Mouse (Mus musculus) kidney, embryonic 15.5 days (tissue): ENCODE data around the gene C130050O18Rik. TPM values are rescaled to one million over a fixed set of nuclear protein-coding genes. Genes with fewer than 3 reads are reported as not detected.

ENCODE experiments used
- ATAC-seq: fragments of 200-750 bp; cut with Nextera tagmentation; replicated peaks from 2 replicates; pipeline ENCODE4 v1.8.0; 2017; ENCODE audit warnings: moderate TSS enrichment; ENCODE audit not compliant: low FRiP score
- H3K27ac ChIP-seq: fragments of 300-500 bp; sonication (generic); 2 replicates; pipeline ENCODE4 v1.5.1; 2015; ENCODE audit warnings: mild to moderate bottlenecking, inconsistent platforms
- H3K27me3 ChIP-seq: fragments of 300-500 bp; sonication (generic); 2 replicates; pipeline ENCODE4 v1.6.1; 2015; ENCODE audit warnings: inconsistent platforms
- H3K36me3 ChIP-seq: fragments of 300-500 bp; sonication (generic); 2 replicates; pipeline ENCODE4 v1.6.1; 2015; ENCODE audit warnings: inconsistent platforms
- H3K4me1 ChIP-seq: fragments of 300-500 bp; sonication (generic); 2 replicates; pipeline ENCODE4 v1.6.1; 2015; ENCODE audit warnings: inconsistent platforms
- H3K4me2 ChIP-seq: fragments of 300-500 bp; sonication (generic); 2 replicates; pipeline ENCODE4 v1.6.1; 2015; ENCODE audit warnings: moderate library complexity, mild to moderate bottlenecking, inconsistent platforms
- H3K4me3 ChIP-seq: fragments of 300-500 bp; sonication (generic); replicated peaks from 2 replicates; pipeline ENCODE4 v1.5.1; 2015; ENCODE audit warnings: mild to moderate bottlenecking, inconsistent platforms
- H3K9ac ChIP-seq: fragments of 300-500 bp; sonication (generic); 2 replicates; pipeline ENCODE4 v1.6.1; 2015; ENCODE audit warnings: mild to moderate bottlenecking, inconsistent platforms
- H3K9me3 ChIP-seq: fragments of 300-500 bp; sonication (generic); replicated peaks from 2 replicates; pipeline ENCODE4 v1.6.1; 2016; ENCODE audit warnings: inconsistent platforms
- WGBS: fragments of 180-500 bp; shearing (Covaris S2); methylation state at CpG from one replicate; pipeline ENCODE4 v1.1.7; 2015; ENCODE audit warnings: mixed read lengths; 5-methylcytosine and 5-hydroxymethylcytosine counted together
- microRNA counts: library from miRNA; unstranded; fragments of <30 nt; microRNA quantifications from one replicate; lab custom pipeline; 2016
- microRNA-seq: library from miRNA; unstranded; fragments of <30 nt; microRNA quantifications from one replicate; pipeline ENCODE4, GENCODE M21; 2016
- polyA plus RNA-seq: library from polyadenylated mRNA; unstranded; fragments of >200 nt; fragmentation: Nextera tagmentation; extraction: Ambion mirVana; gene quantifications from 2 replicates; pipeline ENCODE4 v1.2.1, GENCODE M21; 2015

The C130050O18Rik gene
- polyA plus RNA-seq, 1 experiment from 2014 or later, result 0.60 TPM

DNA sequence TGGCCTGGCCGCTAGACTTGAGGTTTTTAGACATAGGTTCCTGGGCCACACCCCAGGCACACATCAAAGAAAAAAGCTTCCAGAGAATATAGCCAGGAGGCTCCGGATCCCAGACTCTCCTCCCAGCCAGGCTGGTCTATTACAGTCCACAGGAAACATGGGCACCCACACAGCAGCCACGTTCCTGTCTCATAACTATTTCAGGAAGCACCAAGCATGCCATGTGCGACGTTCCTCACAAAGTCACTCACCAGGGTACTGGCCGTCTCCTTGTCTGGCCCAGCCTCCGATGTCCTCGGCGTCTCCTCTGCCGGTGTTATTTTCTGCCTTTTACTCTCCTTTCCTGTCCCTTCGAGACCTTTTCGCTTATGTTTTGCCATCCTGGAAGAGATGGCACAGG is 50.1 kb downstream of the C130050O18Rik start:
- no peak overlapping the region for H3K27ac ChIP-seq
- 92% methylated on average over 12 of the region's 12 CpGs for WGBS
- no peak overlapping the region for H3K9ac ChIP-seq
- H3K36me3 ChIP-seq, result peaks cover 32% of the 10 kb centered on the region
- H3K9me3 ChIP-seq, result no peaks in the 10 kb centered on the region
- H3K27me3 ChIP-seq, result no peaks in the 10 kb centered on the region
- H3K4me3 ChIP-seq, result no peak overlapping the region
- no peak overlapping the region for H3K4me2 ChIP-seq
- peaks cover 13% of the 10 kb centered on the region for H3K4me1 ChIP-seq
- no peak for ATAC-seq

DNA sequence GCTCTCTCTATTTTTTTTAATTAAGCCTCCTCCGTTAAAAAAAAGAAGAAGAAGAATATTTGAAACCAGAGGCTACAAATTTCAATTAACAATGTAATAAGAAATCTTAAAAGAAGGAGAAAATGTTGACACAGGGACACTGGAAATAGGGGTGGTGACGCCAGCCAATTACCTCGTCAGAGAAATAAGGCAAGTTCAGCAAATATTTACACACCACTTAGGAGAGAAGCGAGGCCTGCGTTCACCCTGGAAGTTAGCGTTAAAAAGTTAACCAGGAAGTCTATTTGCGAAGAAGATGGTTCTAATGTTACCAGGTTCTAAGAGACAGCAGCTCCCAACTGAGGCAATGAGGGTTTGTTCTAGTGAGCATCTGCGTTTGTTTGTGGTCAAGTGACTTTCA is 52.2 kb downstream of the C130050O18Rik start:
- Histone ChIP-seq H3K4me3 (no peak overlapping the region), H3K9ac (no peak overlapping the region), H3K4me2 (no peak overlapping the region), H3K27me3 (no peaks in the 10 kb centered on the region), H3K9me3 (no peaks in the 10 kb centered on the region), H3K36me3 (peaks cover 30% of the 10 kb centered on the region), H3K27ac (no peak overlapping the region), H3K4me1 (peaks cover 16% of the 10 kb centered on the region)
- WGBS, result 85% methylated on average over 8 of the region's 8 CpGs
- no peak for ATAC-seq

DNA sequence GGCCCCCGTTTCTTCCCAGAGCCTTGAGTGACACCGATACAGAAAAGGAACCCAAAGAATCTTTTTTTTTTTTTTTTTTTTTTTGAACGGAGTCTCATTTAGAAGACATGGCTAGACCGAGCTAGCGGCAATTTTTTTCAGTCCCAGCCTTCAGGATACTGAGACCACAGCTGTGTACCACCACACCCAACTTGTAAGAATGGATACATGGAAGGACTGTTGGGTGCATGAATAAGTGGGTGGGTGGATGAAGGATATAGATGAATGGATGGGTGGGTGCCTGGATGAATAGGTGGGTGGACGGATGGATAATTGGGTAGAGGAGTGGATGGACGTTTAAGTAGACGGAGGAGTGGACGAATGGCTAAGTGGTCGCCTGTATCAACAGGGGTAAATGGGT is 54.9 kb downstream of the C130050O18Rik start:
- Histone ChIP-seq H3K4me1 (peaks cover 16% of the 10 kb centered on the region), H3K4me3 (peak overlapping the region; percentile 79), H3K4me2 (peak overlapping the region; percentile 82), H3K9me3 (no peaks in the 10 kb centered on the region), H3K27ac (no peak overlapping the region), H3K9ac (peak overlapping the region; percentile 66), H3K36me3 (peaks cover 11% of the 10 kb centered on the region; the same call in 1 of the 2 replicates), H3K27me3 (no peaks in the 10 kb centered on the region)
- 8% methylated on average over 10 of the region's 10 CpGs for WGBS
- ATAC-seq, result 0 out of 2 replicates have a peak, but pooled peaks have one; percentile 18

DNA sequence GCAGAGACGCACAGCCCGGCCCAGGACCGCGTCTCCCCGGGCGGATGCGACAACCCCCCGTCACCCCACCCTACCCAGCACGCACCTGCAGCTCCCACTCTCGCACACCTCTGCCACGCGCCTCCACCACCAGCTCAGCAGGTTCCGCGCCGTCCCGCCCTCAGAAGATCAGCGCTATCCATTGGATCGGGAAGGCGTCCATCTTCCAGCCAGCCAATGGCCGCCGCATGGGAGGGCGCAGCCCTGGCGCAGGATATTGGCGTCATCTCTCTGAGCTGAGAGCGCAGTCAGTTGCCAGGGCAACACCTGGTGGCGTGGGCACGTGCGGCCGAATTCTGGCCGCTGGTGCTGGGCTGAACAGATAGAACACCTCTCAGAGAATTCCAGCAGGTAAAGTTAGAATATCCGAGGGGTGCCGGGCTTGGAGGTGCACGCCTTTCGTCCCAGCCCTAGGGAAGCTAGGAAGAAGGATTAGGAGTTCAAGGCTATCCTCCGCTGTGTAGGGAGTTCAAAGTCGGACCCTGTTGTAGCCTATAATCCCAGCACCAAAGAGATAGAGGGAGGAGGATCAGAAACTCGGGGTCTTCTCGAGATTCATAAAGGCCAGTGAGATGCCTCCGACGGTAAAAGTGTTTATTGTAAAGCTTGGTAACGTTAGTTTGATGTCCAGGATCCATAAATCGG is 55.4 kb downstream of the C130050O18Rik start, which contains the start of gene 3110082I17Rik:
3110082I17Rik (minus strand) TSS at position 144 of the 684 bp plus-strand sequence.
- ATAC-seq, result peak; percentile 98
- H3K9ac ChIP-seq, result peak within 1 kb of the TSS; percentile 66
- peak within 1 kb of the TSS; percentile 79 for H3K4me3 ChIP-seq
- H3K27ac ChIP-seq, result no peak within 1 kb of the TSS
- H3K9me3 ChIP-seq, result no peaks in the 10 kb centered on the region
- peaks cover 16% of the 10 kb centered on the region for H3K4me1 ChIP-seq
- peak within 1 kb of the TSS; percentile 82 for H3K4me2 ChIP-seq
- H3K27me3 ChIP-seq, result no peaks in the 10 kb centered on the region
- 4% methylated on average over 42 of the region's 42 CpGs for WGBS
- H3K36me3 ChIP-seq, result peaks cover 5% of the 10 kb centered on the region; the same call in 1 of the 2 replicates

DNA sequence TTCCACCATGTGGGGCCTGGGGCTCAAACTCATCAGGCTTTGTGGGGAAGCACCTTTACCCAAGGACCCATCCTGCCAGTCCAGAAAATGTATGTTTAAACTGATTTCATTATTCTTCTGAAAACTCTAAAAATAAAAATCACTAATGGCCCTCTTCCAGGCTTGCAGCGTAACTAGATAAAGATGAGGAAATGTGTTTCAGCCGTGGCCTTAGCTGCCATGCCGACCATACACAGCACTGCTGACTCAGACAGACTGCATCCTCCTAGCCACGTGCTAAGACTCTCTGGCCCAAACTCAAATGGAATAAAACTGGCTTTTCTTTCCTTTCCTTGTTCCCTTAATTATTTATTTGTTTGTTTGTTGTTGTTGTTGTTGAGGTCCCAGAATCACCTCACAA is 59.8 kb downstream of the C130050O18Rik start:
- Histone ChIP-seq H3K27me3 (no peaks in the 10 kb centered on the region), H3K4me2 (no peak overlapping the region), H3K36me3 (0 out of 2 replicates have a peak, but pooled peaks cover 3% of the 10 kb centered on the region), H3K4me1 (peaks cover 5% of the 10 kb centered on the region; the same call in 1 of the 2 replicates), H3K9ac (no peak overlapping the region), H3K27ac (no peak overlapping the region), H3K4me3 (no peak overlapping the region), H3K9me3 (no peaks in the 10 kb centered on the region)
- no peak for ATAC-seq
- 71% methylated on average over 4 of the region's 4 CpGs for WGBS

MicroRNA genes within 50 kb of the gene (microRNA counts, 519-probe panel; counts per million panel counts)
- 31.7 counts per million for microRNA mmu-miR-339-3p (lab: Ali Mortazavi, UCI)
- 31.7 counts per million for microRNA mmu-miR-339-5p (lab: Ali Mortazavi, UCI)

Small RNAs within 50 kb of the gene (microRNA-seq; reads per million reads assigned to microRNA genes)
- 445 reads per million, percentile 73 among the genes with 10 or more reads in this experiment for gene Mir339

Other genes with a start within 250 kb of the C130050O18Rik start
- gene Sun1, start 204.6 kb upstream of the C130050O18Rik start, polyA plus RNA-seq, result 50.0 and 57.3 TPM in 2 replicates
- 142 and 157 TPM in 2 replicates for gene Get4, start 153.0 kb upstream of the C130050O18Rik start, polyA plus RNA-seq
- 2.1 and 2.2 TPM in 2 replicates for gene Adap1, start 79.7 kb upstream of the C130050O18Rik start, polyA plus RNA-seq
- 96.2 and 102 TPM in 2 replicates for gene Cox19, start 53.9 kb upstream of the C130050O18Rik start, polyA plus RNA-seq
- gene Cyp2w1, start 52.7 kb upstream of the C130050O18Rik start, polyA plus RNA-seq, result 0.16 and 0.60 TPM in 2 replicates
- gene Gpr146, start 27.6 kb upstream of the C130050O18Rik start, polyA plus RNA-seq, result 4.1 and 5.4 TPM in 2 replicates
- 5.1 and 5.7 TPM in 2 replicates for gene Gper1, start 17.9 kb downstream of the C130050O18Rik start, polyA plus RNA-seq
- gene 3110082I17Rik, start 55.2 kb downstream of the C130050O18Rik start, polyA plus RNA-seq, result 39.9 and 43.3 TPM in 2 replicates
- gene Zfand2a, start 79.3 kb downstream of the C130050O18Rik start, polyA plus RNA-seq, result 9.8 and 13.2 TPM in 2 replicates
- gene Uncx, start 138.2 kb downstream of the C130050O18Rik start, polyA plus RNA-seq, result 90.8 and 96.1 TPM in 2 replicates